ENCODE assay signal across 14 mouse cellular contexts in the genomic region with DNA sequence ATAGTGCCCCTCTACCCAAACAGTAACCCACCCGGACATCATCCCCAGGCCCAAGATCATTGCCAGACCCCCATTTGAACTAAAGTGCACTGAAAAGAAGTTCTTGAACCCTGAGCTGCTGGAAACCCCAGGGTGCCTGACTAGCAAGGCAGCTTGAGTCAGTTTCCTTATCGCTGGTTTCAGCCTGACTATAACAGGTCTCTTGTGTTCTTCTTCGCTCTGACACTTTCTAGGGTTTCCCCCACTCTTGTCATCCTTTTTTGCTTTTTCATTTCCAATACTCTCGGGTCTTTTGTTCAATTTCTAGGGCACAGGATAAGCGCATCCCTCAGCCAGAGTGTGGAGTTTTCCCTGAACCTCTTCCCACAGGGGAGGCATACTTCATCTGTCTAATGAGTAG.
"Had no signal": no experiment of that assay in that cellular context is flagged by ENCODE, and none has a peak within 500 bp of the region (broad histone marks: within the 10 kb centered on the region; RNA-seq: fewer than 3 reads in every experiment).

No protein-coding gene starts in this region.

- H3K4me3 ChIP-seq: layer of hippocampus, adult 2 months; liver, embryonic 15.5 days; neural tube, embryonic 13.5 days had no signal

- H3K9me3 ChIP-seq: liver, embryonic 15.5 days; neural tube, embryonic 13.5 days had no signal

- H3K27ac ChIP-seq: layer of hippocampus, adult 2 months; liver, embryonic 15.5 days; neural tube, embryonic 13.5 days had no signal

- H3K4me2 ChIP-seq: liver, embryonic 11.5 days; liver, embryonic 15.5 days; lung, embryonic 14.5 days; midbrain, embryonic 11.5 days; neural tube, embryonic 13.5 days had no signal

- H3K4me1 ChIP-seq: liver, embryonic 15.5 days; neural tube, embryonic 13.5 days had no signal

- H3K36me3 ChIP-seq: liver, embryonic 15.5 days; neural tube, embryonic 13.5 days had no signal

- ATAC-seq: midbrain, embryonic 16.5 days had no signal

- H3K27me3 ChIP-seq: liver, embryonic 15.5 days; neural tube, embryonic 13.5 days had no signal

- H3K9ac ChIP-seq: liver, embryonic 15.5 days; lung, embryonic 14.5 days; neural tube, embryonic 13.5 days had no signal

- DNase-seq: kidney, postnatal 10 days; kidney, postnatal 4 days; left cerebral cortex, postnatal 4 days; lung, embryonic 14.5 days; lung, postnatal 10 days; lung, postnatal 4 days; right cerebral cortex, postnatal 14 days; thymus, postnatal 36 days had no signal
